Mouse (Mus musculus) megakaryocyte, embryonic 14.5 days (primary cell): ENCODE data around the gene Dtx2.

Experiments used
- FLI1 ChIP-seq: IDR thresholded peaks from 2 replicates; pipeline ENCODE4 v1.6.1; 2012; ENCODE audit warnings: low read length, inconsistent platforms, mixed read lengths
- GATA1 ChIP-seq: IDR thresholded peaks from 3 replicates; pipeline ENCODE4 v1.6.1; 2012; ENCODE audit warnings: mixed read lengths, low read length, inconsistent platforms, borderline replicate concordance

- TF ChIP-seq GATA1, result no peak
- no peak for TF ChIP-seq FLI1
These were observed 22.7 kb upstream of the Dtx2 start for GRCm38 (mm10) chr5:135971876-135972275.
